Mouse (Mus musculus) lung, postnatal 14 days (tissue): ENCODE measurements around the gene Nbr1.
"Not testable (repeated sequence)": the region's sequence is repeated elsewhere in the genome, so short reads cannot be mapped to it uniquely, and the experiment has no call there.

Experiments
- DNase-seq: peaks from one replicate; pipeline ENCODE4 v3.0.0; 2021

Nbr1 gene

GRCm38 (mm10) chr11:101583205-101583604 is 31.3 kb downstream of the Nbr1 start:
- no peak for DNase-seq

- DNase-seq = not testable (repeated sequence)
Measured at GRCm38 (mm10) chr11:101585031-101585430, 33.1 kb downstream of the Nbr1 start.

- no peak for DNase-seq
Measured at GRCm38 (mm10) chr11:101585805-101586204, 33.9 kb downstream of the Nbr1 start.

GRCm38 (mm10) chr11:101587676-101588075 is 35.7 kb downstream of the Nbr1 start:
- DNase-seq = peak; percentile 11

- DNase-seq = no peak
Measured at GRCm38 (mm10) chr11:101588868-101589267, 36.9 kb downstream of the Nbr1 start.

GRCm38 (mm10) chr11:101589444-101589843 is 37.5 kb downstream of the Nbr1 start:
- DNase-seq = peak; percentile 70

GRCm38 (mm10) chr11:101589989-101590624 is 38.2 kb downstream of the Nbr1 start:
- DNase-seq = no peak

GRCm38 (mm10) chr11:101599156-101599555 is 47.2 kb downstream of the Nbr1 start, which contains the start of gene Gm11634:
TSS of gene Gm11634 (minus strand) at chr11:101599256.
- DNase-seq = no peak

GRCm38 (mm10) chr11:101602491-101602890 is 50.5 kb downstream of the Nbr1 start:
- peak; percentile 83 for DNase-seq

GRCm38 (mm10) chr11:101604116-101604515 is 52.2 kb downstream of the Nbr1 start:
- no peak for DNase-seq

GRCm38 (mm10) chr11:101604531-101605453 is 52.8 kb downstream of the Nbr1 start:
- DNase-seq = peak; percentile 81

GRCm38 (mm10) chr11:101607134-101607533 is 55.2 kb downstream of the Nbr1 start:
- DNase-seq = not testable (repeated sequence)

- no peak for DNase-seq
Measured at GRCm38 (mm10) chr11:101610445-101610844, 58.5 kb downstream of the Nbr1 start.

- no peak for DNase-seq
Measured at GRCm38 (mm10) chr11:101613596-101613995, 61.6 kb downstream of the Nbr1 start.

- no peak for DNase-seq
Measured at GRCm38 (mm10) chr11:101614116-101614515, 62.2 kb downstream of the Nbr1 start.

GRCm38 (mm10) chr11:101615380-101615779 is 63.4 kb downstream of the Nbr1 start:
- DNase-seq = no peak

GRCm38 (mm10) chr11:101616104-101616503 is 64.2 kb downstream of the Nbr1 start:
- no peak for DNase-seq

GRCm38 (mm10) chr11:101616948-101617767 is 65.2 kb downstream of the Nbr1 start:
- no peak for DNase-seq

GRCm38 (mm10) chr11:101617849-101618248 is 65.9 kb downstream of the Nbr1 start:
- DNase-seq = peak; percentile 23

- DNase-seq = no peak
Measured at GRCm38 (mm10) chr11:101618596-101618995, 66.6 kb downstream of the Nbr1 start.

GRCm38 (mm10) chr11:101620022-101620655 is 68.2 kb downstream of the Nbr1 start:
- DNase-seq = not testable (repeated sequence)

GRCm38 (mm10) chr11:101626649-101626994 is 74.7 kb downstream of the Nbr1 start:
- no peak for DNase-seq
